In the genomic region with DNA sequence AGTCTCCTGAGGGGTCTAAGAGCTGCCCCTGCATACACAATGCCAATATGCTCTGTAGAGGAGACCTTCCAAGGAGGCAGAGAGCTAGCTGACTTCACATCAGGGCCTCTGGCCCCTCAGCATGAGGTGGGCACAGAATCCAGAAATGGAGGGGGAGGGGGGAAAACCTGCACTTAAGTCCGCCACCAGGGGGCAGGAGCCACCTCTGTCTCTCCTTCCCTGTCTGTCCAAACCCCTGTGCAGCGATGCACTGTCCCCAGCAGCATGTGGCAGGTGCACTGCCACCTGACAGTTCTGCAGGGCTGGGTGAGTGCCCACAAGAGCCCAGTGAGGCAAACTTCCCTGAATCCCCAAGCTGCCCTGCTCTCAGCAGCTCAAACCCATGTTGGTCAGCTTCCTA, we compare ENCODE assay signal across 9 mouse cellular contexts. TPM values are rescaled to one million over a fixed set of nuclear protein-coding genes. Genes with fewer than 3 reads are reported as not detected.
DNase-seq lines count a peak whose midpoint lies in the region; ATAC-seq and TF ChIP-seq lines count a peak whose summit lies in the region.
"Had no signal": no experiment of that assay in that cellular context is flagged by ENCODE, and none has a peak within 500 bp of the region (broad histone marks: within the 10 kb centered on the region; RNA-seq: fewer than 3 reads in every experiment).

No protein-coding gene starts in this region.

- TF ChIP-seq RAD21 in MEL (IDR thresholded peaks at IDR 0.05; ENCODE audit: low read depth, low read length): peak; percentile 72

- H3K4me3 ChIP-seq in intestine, embryonic 14.5 days (ENCODE audit: low read depth, low read length): no peak overlapping the region
- H3K4me3 ChIP-seq in intestine, embryonic 16.5 days (ENCODE audit: low read length): no peak overlapping the region
- H3K4me3 ChIP-seq in MEL (ENCODE audit: control insufficient read depth in 1 of 2, insufficient read depth in 1 of 2, low read depth in 2 of 2, low read length in 2 of 2): peak overlapping the region in 1 of 2 experiments; percentile 83; a peak in 1 of 4 replicates
- no peak overlapping the region for H3K4me3 ChIP-seq in hindbrain, embryonic 15.5 days
- H3K4me3 ChIP-seq in limb, embryonic 11.5 days (ENCODE audit: low read depth, low read length): no peak overlapping the region
- H3K4me3 ChIP-seq in neural tube, embryonic 11.5 days (ENCODE audit: low read depth, low read length): no peak overlapping the region

- 0% methylated on average over 2 of the region's 2 CpGs for WGBS in intestine, embryonic 14.5 days
- WGBS in intestine, embryonic 16.5 days: 0% methylated on average over 2 of the region's 2 CpGs
- 0% methylated on average over 2 of the region's 2 CpGs for WGBS in hindbrain, embryonic 15.5 days
- 0% methylated on average over 2 of the region's 2 CpGs for WGBS in limb, embryonic 11.5 days
- WGBS in neural tube, embryonic 11.5 days: 0% methylated on average over 2 of the region's 2 CpGs

- DNase-seq in intestine, embryonic 14.5 days (ENCODE audit: low spot score): peak; percentile 76
- DNase-seq in MEL (ENCODE audit: low read depth, low spot score): peak; percentile 73
- DNase-seq in limb, embryonic 11.5 days (ENCODE audit: low spot score): peak; percentile 74
- DNase-seq in neural tube, embryonic 11.5 days (ENCODE audit: low spot score): peak; percentile 71
- DNase-seq in thymus, postnatal 25 days: peak; percentile 55

- H3K4me1 ChIP-seq in intestine, embryonic 14.5 days (replicated peaks; ENCODE audit: control insufficient read depth, insufficient read depth, low read length): no peaks in the 10 kb centered on the region
- no peaks in the 10 kb centered on the region for H3K4me1 ChIP-seq in intestine, embryonic 16.5 days (ENCODE audit: control insufficient read depth, insufficient read depth, low read length)
- peaks cover 3 to 10% of the 10 kb centered on the region in 2 experiments; a peak in 3 of 4 replicates for H3K4me1 ChIP-seq in MEL (ENCODE audit: control insufficient read depth in 1 of 2, insufficient read depth in 2 of 2, low read length in 2 of 2)
- no peaks in the 10 kb centered on the region for H3K4me1 ChIP-seq in hindbrain, embryonic 15.5 days (replicated peaks)
- no peaks in the 10 kb centered on the region for H3K4me1 ChIP-seq in limb, embryonic 11.5 days (ENCODE audit: control insufficient read depth, insufficient read depth, low read length)
- no peaks in the 10 kb centered on the region; the same call in 1 of the 2 replicates for H3K4me1 ChIP-seq in neural tube, embryonic 11.5 days (ENCODE audit: control insufficient read depth, insufficient read depth, low read length)

- H3K27me3 ChIP-seq in intestine, embryonic 14.5 days (replicated peaks; ENCODE audit: control insufficient read depth, insufficient read depth, low read length): no peaks in the 10 kb centered on the region
- no peaks in the 10 kb centered on the region for H3K27me3 ChIP-seq in intestine, embryonic 16.5 days (replicated peaks; ENCODE audit: control insufficient read depth, insufficient read depth, low read length)
- no peaks in the 10 kb centered on the region for H3K27me3 ChIP-seq in MEL (ENCODE audit: control insufficient read depth in 1 of 2, insufficient read depth in 2 of 2, low read length in 2 of 2)
- H3K27me3 ChIP-seq in hindbrain, embryonic 15.5 days: no peaks in the 10 kb centered on the region
- no peaks in the 10 kb centered on the region; the same call in 1 of the 2 replicates for H3K27me3 ChIP-seq in limb, embryonic 11.5 days (ENCODE audit: control insufficient read depth, insufficient read depth, low read length)
- no peaks in the 10 kb centered on the region for H3K27me3 ChIP-seq in neural tube, embryonic 11.5 days (ENCODE audit: control insufficient read depth, insufficient read depth, low read length)

- no peak overlapping the region for H3K9ac ChIP-seq in intestine, embryonic 14.5 days (ENCODE audit: low read length)
- H3K9ac ChIP-seq in intestine, embryonic 16.5 days (ENCODE audit: low read depth, low read length): no peak overlapping the region
- peak overlapping the region; percentile 54 for H3K9ac ChIP-seq in MEL (ENCODE audit: control insufficient read depth, low read depth, low read length, poor library complexity, severe bottlenecking)
- no peak overlapping the region for H3K9ac ChIP-seq in hindbrain, embryonic 15.5 days
- no peak overlapping the region for H3K9ac ChIP-seq in limb, embryonic 11.5 days (ENCODE audit: low read length)
- no peak overlapping the region for H3K9ac ChIP-seq in neural tube, embryonic 11.5 days (ENCODE audit: low read length)

- H3K36me3 ChIP-seq in intestine, embryonic 14.5 days (ENCODE audit: control insufficient read depth, insufficient read depth, low read length): no peaks in the 10 kb centered on the region
- no peaks in the 10 kb centered on the region for H3K36me3 ChIP-seq in intestine, embryonic 16.5 days (ENCODE audit: control insufficient read depth, insufficient read depth, low read length)
- peaks cover 0 to 4% of the 10 kb centered on the region in 2 experiments; a peak in 2 of 4 replicates for H3K36me3 ChIP-seq in MEL (ENCODE audit: control insufficient read depth in 1 of 2, insufficient read depth in 2 of 2, low read length in 2 of 2)
- H3K36me3 ChIP-seq in hindbrain, embryonic 15.5 days: no peaks in the 10 kb centered on the region
- H3K36me3 ChIP-seq in limb, embryonic 11.5 days (ENCODE audit: control insufficient read depth, insufficient read depth, low read length): no peaks in the 10 kb centered on the region
- H3K36me3 ChIP-seq in neural tube, embryonic 11.5 days (ENCODE audit: control insufficient read depth, insufficient read depth, low read length): no peaks in the 10 kb centered on the region

- H3K9me3 ChIP-seq in intestine, embryonic 14.5 days (ENCODE audit: control insufficient read depth, low read length): no peaks in the 10 kb centered on the region
- 0 out of 2 replicates have a peak, but pooled peaks cover 3% of the 10 kb centered on the region for H3K9me3 ChIP-seq in intestine, embryonic 16.5 days (ENCODE audit: control insufficient read depth, low read length)
- H3K9me3 ChIP-seq in MEL (replicated peaks; ENCODE audit: insufficient read depth, low read length): no peaks in the 10 kb centered on the region
- no peaks in the 10 kb centered on the region for H3K9me3 ChIP-seq in hindbrain, embryonic 15.5 days
- no peaks in the 10 kb centered on the region for H3K9me3 ChIP-seq in limb, embryonic 11.5 days (ENCODE audit: control insufficient read depth, low read length)
- no peaks in the 10 kb centered on the region for H3K9me3 ChIP-seq in neural tube, embryonic 11.5 days (ENCODE audit: control insufficient read depth, low read length)

- H3K27ac ChIP-seq in intestine, embryonic 14.5 days (ENCODE audit: low read depth): no peak overlapping the region
- no peak overlapping the region for H3K27ac ChIP-seq in intestine, embryonic 16.5 days (ENCODE audit: low read length)
- H3K27ac ChIP-seq in MEL (ENCODE audit: control insufficient read depth, low read depth, low read length): no peak overlapping the region
- no peak overlapping the region for H3K27ac ChIP-seq in hindbrain, embryonic 15.5 days (replicated peaks)
- no peak overlapping the region for H3K27ac ChIP-seq in limb, embryonic 11.5 days (replicated peaks; ENCODE audit: low read depth, low read length)
- no peak overlapping the region for H3K27ac ChIP-seq in neural tube, embryonic 11.5 days (ENCODE audit: low read depth, low read length)
- H3K27ac ChIP-seq: macrophage had no signal

- no peaks in the 10 kb centered on the region for H3K79me2 ChIP-seq in MEL (ENCODE audit: control insufficient read depth, insufficient read depth, low read length, poor library complexity)

- peak; percentile 83 to 86 (median 85) for TF ChIP-seq CTCF in MEL (IDR thresholded peaks at IDR 0.05 in 2 of 3, conservative IDR thresholded peaks at IDR 0.05 in 1 of 3; ENCODE audit: control insufficient read depth in 1 of 3, insufficient read depth in 1 of 3, low read depth in 2 of 3, low read length in 3 of 3, poor library complexity in 1 of 3, severe bottlenecking in 1 of 3)

- ATAC-seq in intestine, embryonic 14.5 days (replicated peaks; ENCODE audit: low FRiP score, low TSS enrichment, low read depth): peak; percentile 30; the same call in 1 of the 2 replicates
- ATAC-seq in intestine, embryonic 16.5 days: no peak
- peak; percentile 63; the same call in 1 of the 2 replicates for ATAC-seq in common myeloid progenitor, adult 5-6 weeks (replicated peaks; ENCODE audit: low read depth, poor library complexity, severe bottlenecking)
- ATAC-seq in hindbrain, embryonic 15.5 days (ENCODE audit: low FRiP score, low read depth): peak; percentile 73
- no peak for ATAC-seq in limb, embryonic 11.5 days (ENCODE audit: insufficient number of reproducible peaks, low FRiP score, low TSS enrichment, low read depth)
- no peak for ATAC-seq in neural tube, embryonic 11.5 days (ENCODE audit: insufficient read depth, low FRiP score, low TSS enrichment)

- no peak for TF ChIP-seq POLR2A in MEL (IDR thresholded peaks at IDR 0.05; ENCODE audit: control insufficient read depth in 1 of 2, insufficient read depth in 1 of 2, low read depth in 1 of 2, low read length in 2 of 2, poor library complexity in 1 of 2)

- no peak for TF ChIP-seq EP300 in MEL (IDR thresholded peaks at IDR 0.05; ENCODE audit: low read depth in 1 of 2, low read length in 2 of 2)

- no peak overlapping the region for H3K4me2 ChIP-seq in intestine, embryonic 14.5 days (ENCODE audit: low read length)
- H3K4me2 ChIP-seq in intestine, embryonic 16.5 days (ENCODE audit: low read depth, low read length): no peak overlapping the region
- H3K4me2 ChIP-seq in hindbrain, embryonic 15.5 days: no peak overlapping the region
- no peak overlapping the region for H3K4me2 ChIP-seq in limb, embryonic 11.5 days (ENCODE audit: low read depth, severe bottlenecking)
- H3K4me2 ChIP-seq in neural tube, embryonic 11.5 days (ENCODE audit: low read depth): no peak overlapping the region

RNA-seq across cellular contexts. Expression of gene Hsf2bp, which starts 39.0 kb away (rescaled TPM):
- polyA plus RNA-seq in intestine, embryonic 14.5 days (2014; fragmentation: Nextera tagmentation; extraction: Ambion mirVana): 0.35 and 0.39 TPM in 2 replicates
- 0.15 and 0.53 TPM in 2 replicates for polyA plus RNA-seq in intestine, embryonic 16.5 days (2015; fragmentation: Nextera tagmentation; extraction: Ambion mirVana)
- total RNA-seq in MEL (2012; rRNA removed): 0.04 TPM in 1 of 2 replicates, not detected in the other
- under 1 TPM in 1 of 2 experiments, not detected in 1; 0.15 TPM for polyA plus RNA-seq in MEL (2012; ENCODE audit: insufficient read depth in 1 of 2, insufficient read length in 2 of 2, low read depth in 1 of 2, low replicate concordance in 2 of 2, missing spikeins in 1 of 2)
- total RNA-seq in common myeloid progenitor, adult 5-6 weeks (2017): 0.15 TPM in 1 of 2 replicates, not detected in the other
- polyA plus RNA-seq in hindbrain, embryonic 15.5 days (2015; fragmentation: Nextera tagmentation; extraction: Ambion mirVana): 0.48 and 0.49 TPM in 2 replicates
- polyA plus RNA-seq in limb, embryonic 11.5 days (2014; fragmentation: Nextera tagmentation; extraction: Ambion mirVana): 0.55 and 0.64 TPM in 2 replicates
- polyA plus RNA-seq in neural tube, embryonic 11.5 days (2014; fragmentation: Nextera tagmentation; extraction: Ambion mirVana): 0.49 and 0.69 TPM in 2 replicates
- polyA plus RNA-seq: macrophage had no signal

RNA-seq across cellular contexts. Expression of gene Rrp1b, which starts 39.3 kb away (rescaled TPM):
- polyA plus RNA-seq in intestine, embryonic 14.5 days (2014; fragmentation: Nextera tagmentation; extraction: Ambion mirVana): 73.2 and 79.0 TPM in 2 replicates
- 41.2 and 49.5 TPM in 2 replicates for polyA plus RNA-seq in intestine, embryonic 16.5 days (2015; fragmentation: Nextera tagmentation; extraction: Ambion mirVana)
- 60.2 and 84.1 TPM in 2 replicates for total RNA-seq in MEL (2012; rRNA removed)
- 10 to 100 TPM in 1 of 2 experiments, not detected in 1; 78.6 TPM for polyA plus RNA-seq in MEL (2012; ENCODE audit: insufficient read depth in 1 of 2, insufficient read length in 2 of 2, low read depth in 1 of 2, low replicate concordance in 2 of 2, missing spikeins in 1 of 2)
- 46.8 and 66.6 TPM in 2 replicates for total RNA-seq in common myeloid progenitor, adult 5-6 weeks (2017)
- 35.1 and 36.3 TPM in 2 replicates for polyA plus RNA-seq in hindbrain, embryonic 15.5 days (2015; fragmentation: Nextera tagmentation; extraction: Ambion mirVana)
- 79.1 and 80.9 TPM in 2 replicates for polyA plus RNA-seq in limb, embryonic 11.5 days (2014; fragmentation: Nextera tagmentation; extraction: Ambion mirVana)
- polyA plus RNA-seq in neural tube, embryonic 11.5 days (2014; fragmentation: Nextera tagmentation; extraction: Ambion mirVana): 49.1 and 50.9 TPM in 2 replicates

Comparison
In these comparisons a context has a peak if more than half of its experiments do, and no peak if none do; other contexts are left out.
1. ATAC-seq: peak in intestine, embryonic 14.5 days (single experiment), common myeloid progenitor, adult 5-6 weeks (single experiment) and hindbrain, embryonic 15.5 days (single experiment); none in intestine, embryonic 16.5 days (single experiment), limb, embryonic 11.5 days (single experiment) and neural tube, embryonic 11.5 days (single experiment).
2. Peak in every context shown above with its lines, with median percentiles within 50 percentile points of each other: DNase-seq.